16 mouse cellular contexts compared by ENCODE assay signal in genomic region chr13:19470729-19471128, GRCm38 (mm10).
"Had no signal": no experiment of that assay in that cellular context is flagged by ENCODE, and none has a peak within 500 bp of the region (broad histone marks: within the 10 kb centered on the region; RNA-seq: fewer than 3 reads in every experiment).

No protein-coding gene starts in this region.

- H3K4me3 ChIP-seq: neural tube, embryonic 13.5 days; neural tube, embryonic 15.5 days; stomach, embryonic 15.5 days had no signal

- H3K27me3 ChIP-seq: neural tube, embryonic 13.5 days; neural tube, embryonic 15.5 days; stomach, embryonic 15.5 days had no signal

- H3K36me3 ChIP-seq: neural tube, embryonic 13.5 days; neural tube, embryonic 15.5 days; stomach, embryonic 15.5 days had no signal

- H3K27ac ChIP-seq: neural tube, embryonic 13.5 days; neural tube, embryonic 15.5 days; stomach, embryonic 15.5 days; stomach, postnatal 0 days had no signal

- H3K4me2 ChIP-seq: neural tube, embryonic 13.5 days; neural tube, embryonic 15.5 days; stomach, embryonic 15.5 days had no signal

- H3K9ac ChIP-seq: neural tube, embryonic 13.5 days; neural tube, embryonic 15.5 days; stomach, embryonic 15.5 days had no signal

- DNase-seq: retina, postnatal 1 day; right cerebral cortex, adult 18-20 months; right cerebral cortex, postnatal 14 days; right cerebral cortex, postnatal 25 days; right cerebral cortex, postnatal 4 days; spleen, adult 18-20 months; thymus, adult 18-20 months; thymus, adult 2 months; thymus, postnatal 14 days; thymus, postnatal 25 days; thymus, postnatal 36 days; thymus, postnatal 4 days had no signal

- H3K4me1 ChIP-seq: neural tube, embryonic 13.5 days; neural tube, embryonic 15.5 days; stomach, embryonic 15.5 days had no signal

- H3K9me3 ChIP-seq: neural tube, embryonic 13.5 days; neural tube, embryonic 15.5 days; stomach, embryonic 15.5 days had no signal
